Mouse (Mus musculus) G1E (cell line): ENCODE measurements around the gene Sycp2l. TPM values are rescaled to one million over a fixed set of nuclear protein-coding genes. Genes with fewer than 3 reads are reported as not detected.

Experiments used
- ATAC-seq: 2 replicates; pipeline ENCODE4 v1.8.0; 2016; ENCODE audit warnings: mild to moderate bottlenecking; ENCODE audit not compliant: insufficient number of reproducible peaks, poor library complexity, low FRiP score, severe bottlenecking; ENCODE audit errors: extremely low read depth
- DNase-seq: peaks from one replicate; pipeline ENCODE4 v3.0.0; 2012; ENCODE audit warnings: low spot score
- H3K27me3 ChIP-seq: 2 replicates; pipeline ENCODE4 v1.6.1; 2012; ENCODE audit warnings: mild to moderate bottlenecking, low read length, inconsistent platforms; ENCODE audit not compliant: insufficient read depth
- H3K36me3 ChIP-seq: replicated peaks from 2 replicates; pipeline ENCODE3; 2012; ENCODE audit warnings: mild to moderate bottlenecking, inconsistent platforms
- H3K4me1 ChIP-seq: 2 replicates; pipeline ENCODE4 v1.6.1; 2012; ENCODE audit warnings: low read depth, low read length, inconsistent platforms, mixed read lengths; ENCODE audit not compliant: insufficient read depth
- H3K4me3 ChIP-seq: 2 replicates; pipeline ENCODE4 v1.5.1; 2012; ENCODE audit warnings: low read depth, mild to moderate bottlenecking, inconsistent platforms, low read length, moderate library complexity, mixed read lengths
- H3K9me3 ChIP-seq: replicated peaks from 2 replicates; pipeline ENCODE4 v1.6.1; 2012; ENCODE audit warnings: inconsistent platforms
- CTCF ChIP-seq: IDR thresholded peaks from 2 replicates; pipeline ENCODE4 v1.5.1; 2012; ENCODE audit warnings: low read depth, low read length, inconsistent platforms, mixed read lengths
- GATA1 ChIP-seq: IDR thresholded peaks from 2 replicates; pipeline ENCODE4 v1.6.1; 2012; ENCODE audit warnings: borderline replicate concordance, low read length, inconsistent platforms, mixed read lengths
- GATA2 ChIP-seq: IDR thresholded peaks from 2 replicates; pipeline ENCODE4 v1.6.1; 2012; ENCODE audit warnings: low read depth, low read length, inconsistent platforms, borderline replicate concordance
- POLR2AphosphoS5 ChIP-seq: IDR thresholded peaks from 2 replicates; pipeline ENCODE4 v1.6.1; 2012; ENCODE audit warnings: low read depth, low read length, inconsistent platforms; ENCODE audit not compliant: insufficient replicate concordance
- TAL1 ChIP-seq: conservative IDR thresholded peaks from 2 replicates; pipeline ENCODE4 v1.6.1; 2012; ENCODE audit warnings: low read depth, low read length, inconsistent platforms, mixed read lengths
- polyA plus RNA-seq: library from polyadenylated mRNA; stranded (reverse); fragments of >175 nt; gene quantifications from 2 replicates; pipeline ENCODE4 v1.2.3, GENCODE M21; 2012
- total RNA-seq, 2 experiments: library from RNA; stranded (forward) in 1 of 2; stranded (reverse) in 1 of 2; fragments of 200-1000 nt in 1 of 2; fragments of >200 nt in 1 of 2; fragmentation: Nextera tagmentation in 1 of 2; gene quantifications; 2 replicates each; pipeline ENCODE4 v1.2.3; 2014 to 2017

Gene Sycp2l
- total and polyA plus RNA-seq, 3 experiments: not detected

GRCm38 (mm10) chr13:41079859-41080258 lies 34.2 kb upstream of the Sycp2l start:
- ATAC-seq: no peak
- peaks cover 18% of the 10 kb centered on the region; the same call in 1 of the 2 replicates for H3K27me3 ChIP-seq
- no peak overlapping the region for H3K4me3 ChIP-seq
- no peaks in the 10 kb centered on the region for H3K4me1 ChIP-seq
- DNase-seq: no peak
- no peak for TF ChIP-seq POLR2AphosphoS5
- TF ChIP-seq GATA2: no peak
- TF ChIP-seq GATA1: no peak
- no peak for TF ChIP-seq TAL1
- no peak for TF ChIP-seq CTCF
- H3K9me3 ChIP-seq: no peaks in the 10 kb centered on the region
- no peaks in the 10 kb centered on the region for H3K36me3 ChIP-seq

GRCm38 (mm10) chr13:41080700-41081099 lies 33.4 kb upstream of the Sycp2l start:
- Histone ChIP-seq H3K4me1 (no peaks in the 10 kb centered on the region), H3K36me3 (no peaks in the 10 kb centered on the region), H3K4me3 (no peak overlapping the region), H3K9me3 (no peaks in the 10 kb centered on the region), H3K27me3 (peaks cover 11% of the 10 kb centered on the region; the same call in 1 of the 2 replicates)
- TF ChIP-seq CTCF (no peak), GATA2 (no peak), GATA1 (no peak), TAL1 (no peak), POLR2AphosphoS5 (no peak)
- no peak for DNase-seq
- ATAC-seq: no peak

- Histone ChIP-seq H3K4me3 (no peak overlapping the region), H3K36me3 (no peaks in the 10 kb centered on the region), H3K9me3 (no peaks in the 10 kb centered on the region), H3K27me3 (0 out of 2 replicates have a peak, but pooled peaks cover 5% of the 10 kb centered on the region), H3K4me1 (no peaks in the 10 kb centered on the region)
- ATAC-seq (no peak), DNase-seq (no peak)
- TF ChIP-seq GATA1 (no peak), POLR2AphosphoS5 (no peak), TAL1 (no peak), CTCF (no peak), GATA2 (no peak)
Observed at GRCm38 (mm10) chr13:41084521-41084920, 29.6 kb upstream of the Sycp2l start.

GRCm38 (mm10) chr13:41085140-41085539 lies 29.0 kb upstream of the Sycp2l start:
- ATAC-seq (no peak), DNase-seq (peak; percentile 11)
- 0 out of 2 replicates have a peak, but pooled peaks cover 5% of the 10 kb centered on the region for H3K27me3 ChIP-seq

GRCm38 (mm10) chr13:41088746-41089145 lies 25.4 kb upstream of the Sycp2l start:
- Histone ChIP-seq H3K9me3 (no peaks in the 10 kb centered on the region), H3K36me3 (no peaks in the 10 kb centered on the region), H3K4me3 (no peak overlapping the region), H3K27me3 (peaks cover 8% of the 10 kb centered on the region), H3K4me1 (no peaks in the 10 kb centered on the region)
- DNase-seq: no peak
- no peak for TF ChIP-seq CTCF
- TF ChIP-seq POLR2AphosphoS5: no peak
- no peak for TF ChIP-seq GATA1
- TF ChIP-seq TAL1: no peak
- TF ChIP-seq GATA2: no peak
- ATAC-seq: no peak

More at GRCm38 (mm10) chr13:41085140-41085539, 29.0 kb upstream of the Sycp2l start:
- H3K9me3 ChIP-seq: no peaks in the 10 kb centered on the region
- TF ChIP-seq POLR2AphosphoS5: no peak
- no peak for TF ChIP-seq GATA2
- 0 out of 2 replicates have a peak, but pooled peaks have one; percentile 16 for TF ChIP-seq CTCF
- no peak for TF ChIP-seq GATA1
- no peaks in the 10 kb centered on the region for H3K4me1 ChIP-seq
- no peaks in the 10 kb centered on the region for H3K36me3 ChIP-seq
- no peak overlapping the region for H3K4me3 ChIP-seq

- H3K36me3 ChIP-seq: no peaks in the 10 kb centered on the region
- H3K9me3 ChIP-seq: no peaks in the 10 kb centered on the region
- DNase-seq: no peak
- H3K27me3 ChIP-seq: peaks cover 8% of the 10 kb centered on the region
- no peaks in the 10 kb centered on the region for H3K4me1 ChIP-seq
- no peak overlapping the region for H3K4me3 ChIP-seq
- no peak for TF ChIP-seq CTCF
- TF ChIP-seq GATA2: no peak
- no peak for TF ChIP-seq GATA1
- no peak for TF ChIP-seq TAL1
- no peak for TF ChIP-seq POLR2AphosphoS5
- ATAC-seq: no peak
Observed at GRCm38 (mm10) chr13:41091271-41091670, 22.8 kb upstream of the Sycp2l start.
